Mouse (Mus musculus) thymus, adult 18-20 months (tissue): ENCODE results near the gene Plcl1.

Experiments
- DNase-seq, 2 experiments: peaks; one replicate each; pipeline ENCODE4 v3.0.0; 2022; ENCODE audit warnings: mixed read lengths in 2 of 2

Gene Plcl1

DNA sequence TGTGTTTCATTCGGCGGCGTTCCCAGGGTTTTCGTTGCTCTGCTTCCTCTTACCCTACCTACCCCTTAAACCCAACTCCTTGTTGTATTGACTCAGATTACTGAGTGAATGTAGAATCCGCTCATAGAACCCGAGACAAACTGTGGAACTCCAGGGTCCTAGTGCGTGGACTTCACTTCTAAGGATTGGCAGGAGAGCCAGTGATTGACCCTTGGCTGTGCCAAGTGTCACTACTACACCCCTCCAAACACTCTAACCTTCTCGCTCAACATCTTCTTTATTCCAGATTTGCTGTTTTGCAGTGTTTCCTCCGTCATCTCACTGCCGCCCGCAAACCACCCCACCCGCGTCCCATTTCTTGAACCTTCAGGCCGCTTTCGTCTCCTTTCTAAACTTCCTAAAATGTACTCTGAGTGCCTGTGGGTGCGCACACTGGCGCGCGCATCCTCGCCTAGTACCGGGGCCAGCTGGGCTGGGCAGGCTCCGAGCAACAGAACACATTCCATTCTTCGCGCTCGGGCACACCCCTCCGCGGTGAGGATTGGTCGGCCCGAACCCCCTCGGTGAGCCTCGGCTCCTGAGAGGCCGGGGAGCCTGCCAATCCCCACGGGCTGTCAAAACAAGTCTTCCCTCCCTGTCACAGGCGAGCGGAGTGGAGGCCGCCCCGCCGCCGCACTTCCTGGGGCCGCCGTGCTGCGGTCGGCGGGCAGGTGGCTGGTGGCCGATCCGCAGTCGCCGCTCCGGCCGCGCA, at the start of gene Plcl1:
Plcl1 (plus strand) TSS at position 650 of the 751 bp plus-strand sequence.
- peak; percentile 96 for DNase-seq

DNA sequence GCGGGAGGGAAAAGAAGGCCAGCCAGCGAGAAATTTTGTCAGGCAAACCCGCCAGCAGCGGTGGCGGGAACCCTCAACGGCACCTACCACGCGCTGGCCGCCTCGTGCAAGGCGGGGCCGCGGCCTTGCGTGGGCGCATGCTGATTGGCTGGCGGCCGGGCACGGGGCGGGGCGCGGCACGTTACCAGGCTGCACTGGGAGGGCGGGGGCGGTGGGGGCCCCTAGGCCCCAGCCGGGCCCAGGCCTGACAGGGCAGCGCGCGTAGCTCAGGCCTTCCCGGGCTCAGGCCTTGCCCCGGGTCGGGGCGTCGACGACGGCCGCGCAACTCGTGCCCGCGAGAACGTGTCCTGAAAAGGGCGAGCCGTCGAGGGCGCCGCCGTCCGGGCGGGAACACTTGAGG, 43.1 kb upstream of the Plcl1 start:
- DNase-seq = no peak

DNA sequence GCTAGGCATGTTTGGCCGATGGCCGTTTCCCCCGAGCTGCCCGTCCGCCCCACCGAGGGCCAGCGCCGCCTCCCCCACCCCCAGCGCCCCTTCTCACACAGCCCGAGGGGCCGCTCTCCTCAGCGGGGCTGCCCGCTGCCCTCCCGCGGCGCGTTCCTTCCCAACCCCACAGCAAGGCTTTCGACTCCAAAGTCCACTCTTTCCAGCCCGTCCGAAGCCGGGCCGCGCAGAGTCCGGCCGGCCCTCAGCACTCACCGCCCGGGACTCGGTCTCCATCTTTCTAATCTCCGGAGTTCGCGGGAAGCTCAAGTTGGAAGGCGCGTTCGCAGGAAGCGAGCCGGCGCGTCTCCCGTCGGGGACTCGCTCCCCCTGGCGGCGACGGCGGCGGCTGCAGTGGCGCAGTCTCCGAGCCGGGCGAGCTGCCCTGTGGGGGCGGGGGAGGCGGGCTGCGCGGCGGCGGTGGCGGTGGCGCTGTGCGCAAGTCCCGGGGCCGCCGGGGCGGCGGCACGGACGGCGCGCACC, 42.6 kb upstream of the Plcl1 start, which contains the start of gene Boll:
Boll (minus strand) TSS at position 426 of the 522 bp plus-strand sequence.
- DNase-seq = peak; percentile 42 to 53

DNA sequence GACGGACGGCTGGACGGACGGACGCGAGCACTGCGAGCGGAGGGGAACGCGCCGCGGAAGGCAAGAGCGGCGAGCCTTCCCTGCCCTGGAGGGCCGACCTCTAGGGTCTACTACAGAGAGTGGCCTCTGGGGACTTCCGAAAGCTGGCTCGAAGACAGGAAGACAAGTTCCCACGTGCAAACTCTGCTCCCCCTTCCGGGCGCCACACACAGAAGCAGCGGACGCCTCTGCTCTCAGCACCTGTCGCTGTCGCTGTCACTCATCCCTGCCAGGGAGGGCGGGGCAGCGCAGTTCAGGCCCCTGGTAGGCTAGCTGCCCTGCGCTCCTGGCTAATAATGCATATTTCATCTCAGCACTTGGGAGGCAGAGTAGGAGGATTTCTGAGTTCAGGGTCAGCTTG, 42.1 kb upstream of the Plcl1 start:
- peak; percentile 59 to 74 for DNase-seq

DNA sequence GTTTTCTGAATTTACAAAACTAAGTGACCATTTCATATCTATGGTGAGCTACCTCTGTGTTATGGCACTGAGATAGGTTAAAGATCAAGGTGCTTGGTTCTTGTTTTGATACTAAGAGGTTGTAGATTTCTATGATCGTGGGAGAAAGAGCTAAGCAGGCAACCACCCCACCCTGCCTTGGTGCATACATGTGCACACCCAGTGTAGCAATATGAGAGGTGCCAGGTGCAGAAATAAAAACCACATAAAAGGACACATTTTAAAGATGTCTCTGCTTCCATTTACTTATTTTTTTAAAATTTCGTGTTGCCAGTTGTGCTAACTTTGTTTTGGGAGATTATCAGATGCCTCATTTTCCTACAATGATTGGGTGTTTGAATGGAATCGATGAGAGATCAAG, 33.1 kb upstream of the Plcl1 start:
- peak in 1 of 2 experiments; percentile 37 for DNase-seq

DNA sequence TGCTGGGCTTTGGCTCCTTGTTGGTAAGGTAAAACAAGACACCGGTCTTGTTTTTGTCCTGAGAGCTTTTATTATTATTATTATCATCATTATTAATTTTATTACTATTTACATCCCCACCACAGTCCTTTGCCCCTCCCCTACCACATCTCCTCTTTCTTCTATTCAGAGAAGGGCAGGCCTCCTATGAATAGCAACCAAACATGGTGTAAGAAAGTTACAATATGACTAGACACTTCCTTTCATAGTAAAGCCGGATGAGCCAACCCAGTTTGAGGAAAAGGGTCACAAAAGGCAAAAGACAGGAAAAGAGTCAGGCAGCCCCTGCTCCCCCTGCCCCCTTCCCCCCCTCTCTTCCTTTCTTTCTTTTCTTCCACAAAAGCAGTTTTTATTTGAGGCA, 25.2 kb upstream of the Plcl1 start:
- DNase-seq = no peak

GRCm38 (mm10) chr1:55383114-55383773, 22.5 kb upstream of the Plcl1 start:
- DNase-seq = peak; percentile 51

DNA sequence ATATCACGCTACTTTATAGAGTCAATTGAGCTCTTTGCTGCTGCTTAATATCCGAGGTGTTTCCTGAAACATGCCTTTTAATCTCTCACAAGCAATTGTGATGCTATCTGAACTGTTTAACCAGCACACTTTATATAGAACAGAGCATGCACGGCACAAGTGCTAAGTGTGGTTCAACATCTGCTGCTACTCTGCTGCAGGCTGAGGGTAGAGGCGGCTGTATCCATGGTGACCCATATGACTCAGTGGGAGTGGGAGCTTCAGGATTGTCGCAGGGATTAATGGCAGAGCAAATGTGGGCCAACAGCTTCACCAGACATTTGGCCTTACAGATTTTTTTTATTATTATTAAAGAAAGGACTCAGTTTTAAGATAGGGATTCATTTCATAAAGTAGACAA, 5.8 kb upstream of the Plcl1 start:
- DNase-seq = no peak

- DNase-seq = peak in 1 of 2 experiments; percentile 38
Measured at GRCm38 (mm10) chr1:55404439-55404838, 1.3 kb upstream of the Plcl1 start.

DNA sequence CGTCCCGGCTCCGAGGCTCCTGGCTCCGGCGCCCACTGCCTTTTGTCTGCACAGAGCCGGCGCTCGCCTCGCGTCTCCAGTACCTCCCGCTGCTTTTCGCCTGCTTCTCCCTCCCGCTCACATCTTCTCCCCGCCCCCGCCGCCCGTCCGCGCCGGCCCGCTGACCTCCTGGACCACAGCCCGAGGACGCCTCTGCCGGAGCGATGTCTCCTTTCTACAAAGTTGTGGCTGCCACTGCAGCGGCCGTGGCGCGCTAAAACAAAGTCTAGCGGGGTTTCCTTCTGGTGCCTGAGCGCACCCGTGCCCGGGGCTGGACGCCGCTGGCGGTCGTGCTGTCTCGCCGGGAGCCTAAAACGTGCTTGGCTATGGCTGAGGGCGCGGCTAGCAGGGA, 297 bp downstream of the Plcl1 start:
- DNase-seq = peak; percentile 46 to 53

DNA sequence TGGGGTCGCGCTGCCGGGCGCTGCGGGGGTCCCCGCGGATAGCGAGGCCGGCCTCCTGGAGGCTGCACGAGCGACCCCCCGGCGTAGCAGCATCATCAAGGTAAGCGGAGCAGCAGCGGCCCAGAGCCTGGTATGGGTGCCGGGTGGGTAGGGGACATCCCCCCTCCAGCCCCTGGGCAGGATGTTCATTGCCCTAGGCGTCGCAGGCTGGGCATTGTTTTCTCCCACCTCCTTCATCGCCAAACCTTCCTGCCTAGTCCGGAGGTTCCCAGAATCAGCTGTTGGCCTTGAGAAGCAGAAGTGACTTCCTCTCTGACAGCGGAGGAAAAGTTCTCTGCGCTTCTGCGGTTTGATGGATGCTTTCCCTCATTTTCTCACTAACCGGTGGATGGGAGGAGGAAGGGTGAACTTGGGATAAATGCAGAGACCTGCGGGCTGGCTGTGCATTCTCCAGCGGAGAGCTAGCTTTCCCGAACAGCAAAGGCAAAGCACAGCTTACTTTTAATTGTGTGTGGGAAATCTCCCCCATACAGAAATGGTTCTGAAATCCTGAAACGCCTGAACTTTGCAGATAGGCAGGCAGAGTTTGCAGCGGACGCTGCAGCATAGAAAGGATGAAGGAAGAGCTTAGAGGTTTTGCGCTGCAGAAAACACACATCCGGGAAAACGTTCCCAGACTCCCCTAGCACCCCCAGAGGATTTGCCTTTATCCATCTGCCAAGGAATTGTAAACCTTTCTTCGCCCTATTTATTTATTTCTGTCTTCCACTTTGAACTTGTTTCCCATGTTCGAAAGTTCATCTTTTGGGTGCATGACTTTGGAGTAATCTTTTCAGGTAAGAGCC, 1.0 kb downstream of the Plcl1 start:
- DNase-seq = peak in 1 of 2 experiments; percentile 3

DNA sequence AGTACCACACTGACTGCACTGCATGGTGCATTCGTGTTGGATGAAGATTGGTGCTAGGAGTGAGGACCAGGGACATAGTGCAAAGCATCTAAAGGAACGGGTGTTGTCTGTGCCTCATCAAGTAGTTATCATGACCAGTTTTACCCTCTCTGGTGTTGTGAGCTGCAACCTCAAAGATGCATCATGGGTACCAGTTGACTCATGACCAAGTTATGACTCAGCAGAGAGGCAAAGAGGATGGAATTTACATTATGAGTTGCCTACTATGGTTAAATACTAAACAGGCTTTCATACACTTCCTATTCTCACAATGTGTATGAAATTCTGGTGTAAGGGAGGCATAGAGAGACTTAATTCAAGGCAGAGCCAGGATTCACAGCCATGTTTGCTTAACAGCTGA, 4.9 kb downstream of the Plcl1 start:
- no peak for DNase-seq

DNA sequence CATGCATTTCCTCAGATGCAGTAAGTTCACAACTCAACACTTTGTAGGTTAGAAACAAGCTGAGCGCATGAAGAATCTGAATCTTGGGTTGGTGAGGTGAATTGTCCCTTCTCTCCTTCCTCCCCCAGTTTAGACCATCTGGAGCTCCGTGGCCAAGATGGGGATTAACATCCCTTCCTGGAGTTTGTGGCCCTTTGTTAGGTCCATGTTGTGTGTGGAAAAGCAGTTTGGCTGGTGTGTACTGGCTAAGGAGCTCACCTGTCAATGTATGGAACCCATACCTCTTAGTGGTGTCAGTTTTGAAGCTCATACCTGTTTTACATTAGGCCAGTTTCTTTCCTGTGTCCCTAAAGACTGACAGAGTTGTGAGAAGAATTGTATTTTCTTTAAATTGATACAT, 5.4 kb downstream of the Plcl1 start:
- no peak for DNase-seq

DNA sequence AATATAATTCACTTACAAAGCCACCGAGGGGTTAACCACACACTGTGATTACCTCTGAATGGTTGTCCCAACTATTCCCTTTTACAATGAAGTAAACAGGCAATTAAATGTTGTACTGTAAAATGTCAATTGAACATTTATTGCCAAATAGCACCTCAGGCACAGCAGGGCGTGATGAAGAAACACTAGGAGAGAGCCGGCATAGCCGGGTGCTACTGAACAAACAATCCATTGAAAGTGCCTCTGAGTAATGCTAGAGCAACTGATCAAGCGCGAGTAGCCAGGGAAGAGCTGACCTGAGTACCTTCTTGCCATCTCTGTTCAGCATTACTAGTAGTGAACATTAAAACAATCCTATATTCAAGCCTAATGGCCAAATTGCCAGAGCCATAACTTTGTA, 6.8 kb downstream of the Plcl1 start:
- DNase-seq = no peak

GRCm38 (mm10) chr1:55413534-55413933, 7.8 kb downstream of the Plcl1 start:
- DNase-seq = no peak

DNA sequence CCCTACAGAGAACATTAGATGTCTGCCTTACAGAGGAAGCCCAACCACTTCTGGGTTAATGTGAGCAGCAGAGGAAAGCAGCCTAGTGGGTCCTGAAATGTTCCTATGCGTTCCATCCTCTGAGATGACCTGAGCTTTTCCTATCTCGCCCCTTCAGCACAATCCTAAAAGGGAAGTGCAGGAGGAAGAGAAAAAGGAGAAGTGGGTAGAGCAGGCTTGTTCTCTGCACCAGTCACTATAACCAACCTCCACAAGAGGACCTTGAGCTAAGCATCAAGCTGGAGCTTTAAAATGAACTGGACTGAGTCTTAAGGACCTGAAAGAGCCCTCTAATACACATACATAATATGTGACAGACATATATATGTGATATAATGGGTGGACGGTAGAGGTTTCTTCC, 13.2 kb downstream of the Plcl1 start:
- no peak for DNase-seq

DNA sequence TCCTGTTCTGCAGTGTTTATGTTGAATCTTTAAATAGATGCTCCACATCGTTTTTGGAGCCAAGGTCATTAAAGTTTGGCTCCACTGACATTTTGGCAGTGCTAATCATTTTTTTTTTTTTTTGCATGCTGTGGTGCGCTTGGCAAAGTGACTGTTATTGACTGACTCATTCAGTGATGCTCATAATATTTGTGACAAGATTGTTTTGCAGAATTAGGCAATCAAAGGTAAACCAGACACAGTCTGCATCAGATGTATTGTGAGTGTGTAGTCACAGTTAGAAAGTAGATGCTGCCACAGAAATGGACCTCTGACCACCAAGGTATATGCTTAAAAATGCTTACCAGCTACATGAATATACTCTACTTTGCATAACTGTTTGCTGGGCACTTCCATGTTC, 21.9 kb downstream of the Plcl1 start:
- no peak for DNase-seq

DNA sequence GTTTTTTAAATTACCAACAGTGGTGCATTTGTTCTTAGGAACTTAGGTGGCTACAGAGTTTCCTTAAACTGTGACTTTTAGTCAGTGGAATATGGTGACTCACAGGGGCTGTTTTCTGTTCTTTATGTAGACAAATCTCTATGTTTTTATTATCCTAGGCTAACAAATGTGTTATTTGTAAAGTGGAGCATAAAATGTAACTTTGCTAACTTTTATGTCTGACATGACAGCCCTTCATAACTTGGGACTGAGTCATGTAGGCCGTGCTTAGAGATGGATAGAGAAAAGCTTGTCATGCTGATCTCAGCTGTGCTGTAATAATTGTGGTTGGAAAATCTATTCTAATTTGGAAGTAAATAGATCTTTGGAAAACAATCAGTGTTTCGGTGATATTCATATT, 23.3 kb downstream of the Plcl1 start:
- DNase-seq = no peak

- DNase-seq = no peak
Measured at GRCm38 (mm10) chr1:55429708-55430107, 24.0 kb downstream of the Plcl1 start.

- no peak for DNase-seq
Measured at GRCm38 (mm10) chr1:55430587-55430986, 24.9 kb downstream of the Plcl1 start.

- no peak for DNase-seq
Measured at GRCm38 (mm10) chr1:55436589-55436988, 30.9 kb downstream of the Plcl1 start.

DNA sequence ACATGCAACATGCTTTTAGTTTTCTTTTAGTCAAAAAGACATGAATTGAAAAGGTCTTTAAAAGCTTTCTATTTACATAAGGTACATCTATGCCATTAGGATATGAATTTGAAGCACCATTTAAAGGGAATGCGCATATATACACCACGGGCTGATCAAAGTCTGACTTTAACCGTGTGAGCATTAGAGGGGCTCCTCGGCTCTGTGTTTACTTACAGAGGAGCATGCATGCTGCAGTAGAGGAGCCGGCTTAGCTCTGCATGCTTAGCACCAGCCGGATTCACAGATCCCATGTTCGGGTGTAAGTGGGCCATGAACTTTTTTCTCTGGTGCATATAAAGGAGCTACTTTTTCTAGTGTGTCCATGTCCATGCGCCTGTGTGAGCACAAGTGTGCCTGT, 31.4 kb downstream of the Plcl1 start:
- no peak for DNase-seq

DNA sequence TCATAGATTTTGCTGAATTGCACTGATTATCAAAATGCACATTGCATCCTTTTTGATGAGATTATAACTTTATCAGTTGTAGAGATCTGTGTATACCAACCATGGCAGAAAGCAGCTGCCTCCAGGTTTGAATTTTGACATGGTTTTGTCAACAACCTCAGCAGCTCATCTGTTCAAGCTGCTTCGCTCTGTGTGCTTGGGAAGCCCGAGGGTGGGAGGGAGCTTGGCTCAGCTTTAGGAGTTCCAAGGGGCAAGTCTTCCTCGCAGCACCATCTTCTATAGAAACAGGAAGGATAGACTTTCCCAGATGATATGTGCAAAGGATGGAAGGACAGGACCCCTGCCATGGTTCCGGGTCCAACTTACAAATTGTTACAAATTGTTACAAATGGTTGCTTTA, 32.9 kb downstream of the Plcl1 start:
- DNase-seq = no peak
